Mouse (Mus musculus) liver, adult 2 months (tissue): ENCODE measurements at regions not wholly inside any gene's neighbourhood (a gene's known extent, or its start where the extent isn't known, plus 50 kb on each side); places are given as distances from the start of the nearest gene placed in this dataset.
A peak's percentile ranks its signal among the peaks of the same experiment; 100 is the strongest.

Source experiments
- DNase-seq: peaks from one replicate; pipeline ENCODE4 v3.0.0-alpha.2; 2011; ENCODE audit warnings: low read depth, low spot score; ENCODE audit errors: extremely low read depth
- H3K27ac ChIP-seq: fragments of 200-500 bp; replicated peaks from 2 replicates; pipeline ENCODE4 v1.5.1; 2012; ENCODE audit warnings: low read depth, mild to moderate bottlenecking, control low read depth, inconsistent platforms, low read length; ENCODE audit not compliant: insufficient read depth
- H3K27me3 ChIP-seq: fragments of 200-500 bp; 2 replicates; pipeline ENCODE4 v1.6.1; 2012; ENCODE audit warnings: mild to moderate bottlenecking, moderate library complexity, low read length, inconsistent platforms; ENCODE audit not compliant: control insufficient read depth, insufficient read depth
- H3K36me3 ChIP-seq: fragments of 200-500 bp; 2 replicates; pipeline ENCODE4 v1.6.1; 2012; ENCODE audit warnings: low read length, inconsistent platforms; ENCODE audit not compliant: control insufficient read depth, insufficient read depth
- H3K4me1 ChIP-seq: fragments of 200-500 bp; 2 replicates; pipeline ENCODE4 v1.6.1; 2011; ENCODE audit warnings: low read length; ENCODE audit not compliant: control insufficient read depth, insufficient read depth
- H3K4me3 ChIP-seq: fragments of 200-500 bp; 2 replicates; pipeline ENCODE4 v1.5.1; 2011; ENCODE audit warnings: low read depth, mild to moderate bottlenecking, control low read depth, low read length, moderate library complexity; ENCODE audit not compliant: insufficient read depth
- H3K79me2 ChIP-seq: fragments of 200-500 bp; 2 replicates; pipeline ENCODE4 v1.6.1; 2012; ENCODE audit warnings: inconsistent platforms, mild to moderate bottlenecking, low read length, moderate library complexity; ENCODE audit not compliant: control insufficient read depth, insufficient read depth
- H3K9ac ChIP-seq: fragments of 200-500 bp; 2 replicates; pipeline ENCODE4 v1.6.1; 2012; ENCODE audit warnings: low read depth, mild to moderate bottlenecking, control low read depth, inconsistent platforms, low read length
- CTCF ChIP-seq: fragments of 200-500 bp; IDR thresholded peaks from 2 replicates; pipeline ENCODE4 v1.5.1; 2011; ENCODE audit warnings: low read depth, low read length, control low read depth
- POLR2A ChIP-seq: fragments of 200-500 bp; IDR thresholded peaks from 2 replicates; pipeline ENCODE4 v1.6.1; 2011; ENCODE audit warnings: low read length, control low read depth; ENCODE audit not compliant: insufficient read depth; ENCODE audit errors: extremely low read depth
- WGBS: fragments of 180-500 bp; shearing (Covaris S2); methylation state at CpG from one replicate; pipeline ENCODE4 v1.1.7; 2018; 5-methylcytosine and 5-hydroxymethylcytosine counted together

DNA sequence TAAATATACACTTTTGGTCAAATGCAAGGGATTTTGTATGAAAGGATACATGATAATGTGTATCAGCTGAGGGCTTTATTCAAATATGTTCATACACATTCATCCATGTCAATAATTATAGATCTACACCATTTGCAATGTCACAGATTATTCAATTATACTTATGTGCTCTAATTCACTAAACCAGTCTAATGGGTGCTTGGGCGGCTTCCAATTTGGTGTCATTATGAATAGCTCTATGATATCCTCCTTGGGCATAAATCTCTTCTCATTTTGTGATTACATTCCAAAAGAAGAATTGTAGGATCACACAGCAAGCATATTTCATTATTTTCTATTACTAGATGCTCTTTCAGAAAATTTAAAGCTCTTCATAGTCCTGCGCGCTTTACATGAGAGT, 97.7 kb upstream of the Prr30 start:
- no peaks in the 10 kb centered on the region for H3K27me3 ChIP-seq
- H3K9ac ChIP-seq, result no peak overlapping the region
- no peaks in the 10 kb centered on the region for H3K79me2 ChIP-seq
- no peaks in the 10 kb centered on the region for H3K36me3 ChIP-seq
- TF ChIP-seq POLR2A, result no peak
- no peak for TF ChIP-seq CTCF
- no peak overlapping the region for H3K27ac ChIP-seq
- H3K4me3 ChIP-seq, result no peak overlapping the region
- no peaks in the 10 kb centered on the region for H3K4me1 ChIP-seq
- WGBS, result 98% methylated on average over 3 of the region's 3 CpGs
- no peak for DNase-seq

DNA sequence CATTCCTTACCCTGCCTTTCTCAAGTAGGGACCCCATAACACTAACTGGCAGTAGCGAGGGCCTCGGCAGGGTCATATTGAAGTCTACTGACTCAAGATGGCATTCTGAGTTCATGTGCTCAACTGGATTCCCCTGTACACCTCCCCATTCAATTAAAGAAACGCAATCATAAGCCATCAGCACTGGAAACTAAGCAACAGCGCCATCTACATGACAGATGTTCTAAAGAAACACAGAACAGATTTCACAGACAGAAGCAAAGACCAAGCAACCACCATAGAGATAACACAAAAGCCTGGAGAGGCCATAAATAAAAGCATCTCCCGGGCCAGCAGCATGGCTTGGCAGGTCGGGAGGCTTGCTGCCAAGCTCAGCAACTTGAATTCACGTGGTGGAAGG, 94.6 kb upstream of the Prr30 start:
- WGBS, result 39% methylated on average over 7 of the region's 7 CpGs
- Histone ChIP-seq H3K9ac (no peak overlapping the region), H3K27me3 (no peaks in the 10 kb centered on the region), H3K36me3 (no peaks in the 10 kb centered on the region), H3K79me2 (no peaks in the 10 kb centered on the region), H3K4me1 (no peaks in the 10 kb centered on the region; the same call in 1 of the 2 replicates), H3K4me3 (no peak overlapping the region), H3K27ac (no peak overlapping the region)
- TF ChIP-seq POLR2A, result no peak
- TF ChIP-seq CTCF, result no peak
- peak; percentile 23 for DNase-seq

DNA sequence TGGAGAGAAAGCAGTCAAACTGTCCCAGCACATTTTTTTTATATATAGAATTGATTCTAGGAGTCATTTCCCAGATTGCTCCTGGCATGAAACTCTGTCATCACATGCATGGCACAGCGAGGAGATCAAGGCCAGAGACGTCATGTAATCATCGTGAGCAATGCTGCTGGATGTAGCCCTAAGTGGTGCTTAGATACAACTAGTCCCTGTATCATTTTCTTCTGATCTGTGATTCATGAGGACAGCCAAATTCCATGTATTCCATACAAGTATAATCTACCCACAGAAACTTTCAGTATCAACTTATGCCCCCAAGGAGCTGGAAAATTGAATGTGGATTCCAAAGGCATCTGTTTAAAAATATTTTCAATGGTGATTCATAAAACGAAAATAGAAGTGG, 87.6 kb upstream of the Prr30 start:
- no peak overlapping the region for H3K4me3 ChIP-seq
- H3K9ac ChIP-seq, result no peak overlapping the region
- no peaks in the 10 kb centered on the region; the same call in 1 of the 2 replicates for H3K4me1 ChIP-seq
- H3K27ac ChIP-seq, result no peak overlapping the region
- no peaks in the 10 kb centered on the region for H3K27me3 ChIP-seq
- no peak for DNase-seq
- H3K36me3 ChIP-seq, result no peaks in the 10 kb centered on the region
- no peaks in the 10 kb centered on the region for H3K79me2 ChIP-seq
- TF ChIP-seq POLR2A, result no peak
- no peak for TF ChIP-seq CTCF
- 80% methylated on average over 4 of the region's 4 CpGs for WGBS

DNA sequence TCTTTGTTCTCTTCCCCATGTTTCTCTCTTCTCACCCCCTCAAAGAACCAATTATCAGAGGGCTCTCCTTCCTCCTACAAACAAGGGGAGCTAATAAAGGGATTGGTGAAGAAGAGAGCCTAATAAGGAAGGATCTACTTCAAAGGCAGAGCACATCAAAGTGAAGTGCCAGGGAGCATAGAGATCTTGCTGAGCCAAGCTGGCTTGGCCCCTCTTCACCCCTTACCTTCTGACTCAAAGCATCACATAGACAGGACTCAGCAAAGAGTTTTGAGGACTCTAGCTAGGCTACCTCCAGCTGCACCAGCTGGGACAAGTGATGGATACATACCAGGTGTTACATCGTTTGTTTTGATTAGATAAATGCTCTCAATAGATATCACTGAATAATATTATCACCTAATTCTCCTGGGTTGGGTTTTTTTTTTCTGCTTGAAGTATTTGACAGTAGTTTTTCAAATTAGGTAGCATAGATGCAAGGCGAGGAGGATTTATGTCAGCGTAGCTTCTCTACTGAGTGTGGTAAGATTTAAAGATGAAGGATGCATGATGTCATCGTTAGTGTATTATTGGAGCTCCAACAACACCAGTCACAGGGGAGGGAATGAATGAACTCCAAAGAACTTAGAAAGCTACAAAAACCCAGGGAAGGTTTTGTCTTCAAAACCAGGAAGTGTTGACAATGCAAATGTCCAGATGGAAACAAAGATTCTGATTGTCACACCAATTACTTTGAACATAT, 69.1 kb upstream of the Prr30 start:
- no peak for DNase-seq
- no peak overlapping the region for H3K9ac ChIP-seq
- WGBS, result 47% methylated on average over 4 of the region's 4 CpGs
- no peak overlapping the region for H3K27ac ChIP-seq
- H3K36me3 ChIP-seq, result no peaks in the 10 kb centered on the region
- no peaks in the 10 kb centered on the region for H3K79me2 ChIP-seq
- no peaks in the 10 kb centered on the region for H3K27me3 ChIP-seq
- H3K4me3 ChIP-seq, result no peak overlapping the region
- H3K4me1 ChIP-seq, result no peaks in the 10 kb centered on the region
- TF ChIP-seq CTCF, result no peak
- TF ChIP-seq POLR2A, result no peak

GRCm38 (mm10) chr14:101267536-101267935, 67.4 kb upstream of the Prr30 start:
- 80% methylated on average over 2 of the region's 2 CpGs for WGBS

More at GRCm38 (mm10) chr14:101267536-101267935, 67.4 kb upstream of the Prr30 start:
- Histone ChIP-seq H3K36me3 (no peaks in the 10 kb centered on the region), H3K4me3 (no peak overlapping the region), H3K27ac (no peak overlapping the region), H3K4me1 (no peaks in the 10 kb centered on the region), H3K9ac (no peak overlapping the region), H3K27me3 (no peaks in the 10 kb centered on the region), H3K79me2 (no peaks in the 10 kb centered on the region)
- TF ChIP-seq CTCF (no peak), POLR2A (no peak)
- DNase-seq, result no peak
